Mouse (Mus musculus) cortical plate, adult 2 months (tissue): Measurements from ENCODE around the gene Cnot10.

Source experiments
- CTCF ChIP-seq: fragments of 200-500 bp; IDR thresholded peaks from 2 replicates; pipeline ENCODE4 v1.5.1; 2011; ENCODE audit warnings: mild to moderate bottlenecking, control low read depth, low read length; ENCODE audit not compliant: insufficient read depth; ENCODE audit errors: extremely low read depth
- POLR2A ChIP-seq: fragments of 200-500 bp; IDR thresholded peaks from 2 replicates; pipeline ENCODE4 v1.6.1; 2011; ENCODE audit warnings: mild to moderate bottlenecking, low read length, control low read depth; ENCODE audit not compliant: insufficient read depth; ENCODE audit errors: extremely low read depth

DNA sequence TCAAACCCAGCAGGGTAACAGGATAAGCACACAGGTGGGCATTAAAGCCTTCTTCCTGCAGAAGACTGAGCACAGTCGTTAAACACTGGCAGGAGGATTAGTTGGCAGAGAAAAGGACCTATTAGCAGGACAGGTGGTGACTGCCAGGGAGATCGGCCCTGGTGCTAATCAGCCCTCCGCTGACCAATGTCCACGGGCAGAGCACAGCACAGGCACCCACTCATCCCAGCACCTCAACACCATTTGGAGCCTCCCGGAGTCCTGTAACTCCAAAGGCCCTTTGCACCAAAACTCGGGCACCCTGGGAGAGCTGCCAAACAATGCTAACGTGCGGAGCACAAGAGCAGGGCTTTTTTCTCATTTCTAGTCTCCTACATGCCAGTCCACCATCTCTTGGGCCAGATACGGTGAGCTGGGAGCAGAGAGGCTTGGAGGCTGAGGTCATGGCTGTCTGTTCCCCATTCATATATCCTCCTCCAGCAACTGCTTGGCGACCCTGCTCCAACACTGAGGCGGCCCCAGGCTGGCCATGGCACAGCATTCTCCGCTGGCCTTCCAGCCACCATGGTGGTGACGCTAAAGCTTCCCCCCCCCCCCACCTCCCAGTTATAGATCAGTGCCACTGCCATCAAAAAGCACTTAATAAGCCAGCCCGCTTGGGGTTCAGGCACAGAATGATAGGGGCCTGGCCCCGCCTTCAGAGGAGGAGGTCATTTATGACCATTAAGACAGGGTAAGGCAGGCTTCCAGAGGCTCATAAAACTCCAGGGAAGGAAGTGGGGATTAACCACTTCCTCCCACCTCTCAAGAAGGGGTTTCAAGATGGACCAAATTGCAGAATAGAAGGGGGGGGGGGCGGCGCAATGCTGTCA lies 95.9 kb downstream of the Cnot10 start:
- TF ChIP-seq CTCF (no peak), POLR2A (no peak)
